In genomic region chr14:73138483-73138882, GRCm38 (mm10) we compare ENCODE assay signal across 12 mouse cellular contexts.
"Had no signal": no experiment of that assay in that cellular context is flagged by ENCODE, and none has a peak within 500 bp of the region (broad histone marks: within the 10 kb centered on the region; RNA-seq: fewer than 3 reads in every experiment).

No protein-coding gene starts in this region.

- DNase-seq: kidney, adult 2 months; kidney, postnatal 25 days; layer of hippocampus, adult 9-11 months; layer of hippocampus, postnatal 36 days; liver; lung, adult 18-20 months; lung, postnatal 10 days; thymus, adult 2 months; thymus, postnatal 14 days had no signal

- ATAC-seq: intestine, postnatal 0 days; liver, embryonic 12.5 days; midbrain, embryonic 15.5 days had no signal
